Mouse (Mus musculus) midbrain, embryonic 14.5 days (tissue): ENCODE measurements around the gene Gpr68. TPM values are rescaled to one million over a fixed set of nuclear protein-coding genes. Genes with fewer than 3 reads are reported as not detected.

Experiments
- ATAC-seq: fragments of 200-750 bp; cut with Nextera tagmentation; 2 replicates; pipeline ENCODE4 v1.8.0; 2017; ENCODE audit warnings: moderate number of reproducible peaks, moderate library complexity; ENCODE audit not compliant: low FRiP score, low TSS enrichment
- DNase-seq: peaks from one replicate; pipeline ENCODE4 v3.0.0-alpha.2; 2015
- H3K27ac ChIP-seq: fragments of 300-500 bp; sonication (generic); replicated peaks from 2 replicates; pipeline ENCODE4 v1.5.1; 2014; ENCODE audit warnings: mild to moderate bottlenecking, low read depth, low read length, moderate library complexity
- H3K27me3 ChIP-seq: fragments of 300-500 bp; sonication (generic); 2 replicates; pipeline ENCODE4 v1.6.1; 2014; ENCODE audit warnings: low read length, control low read depth, mixed read lengths; ENCODE audit not compliant: control insufficient read depth, insufficient read depth
- H3K36me3 ChIP-seq: fragments of 300-500 bp; sonication (generic); 2 replicates; pipeline ENCODE4 v1.6.1; 2014; ENCODE audit warnings: low read length, control low read depth; ENCODE audit not compliant: control insufficient read depth, insufficient read depth
- H3K4me1 ChIP-seq: fragments of 300-500 bp; sonication (generic); 2 replicates; pipeline ENCODE4 v1.6.1; 2014; ENCODE audit warnings: mild to moderate bottlenecking, antibody characterized with exemption, low read length, control low read depth; ENCODE audit not compliant: control insufficient read depth, insufficient read depth
- H3K4me2 ChIP-seq: fragments of 300-500 bp; sonication (generic); 2 replicates; pipeline ENCODE4 v1.6.1; 2014; ENCODE audit warnings: mild to moderate bottlenecking, low read length, moderate library complexity
- H3K4me3 ChIP-seq: fragments of 300-500 bp; sonication (generic); replicated peaks from 2 replicates; pipeline ENCODE4 v1.5.1; 2014; ENCODE audit warnings: low read depth, low read length
- H3K9ac ChIP-seq: fragments of 300-500 bp; sonication (generic); replicated peaks from 2 replicates; pipeline ENCODE4 v1.6.1; 2014; ENCODE audit warnings: mild to moderate bottlenecking, low read length, moderate library complexity
- H3K9me3 ChIP-seq: fragments of 300-500 bp; sonication (generic); 2 replicates; pipeline ENCODE4 v1.6.1; 2016; ENCODE audit warnings: low read length, control low read depth, mixed read lengths; ENCODE audit not compliant: control insufficient read depth
- WGBS: fragments of 180-500 bp; shearing (Covaris S2); extraction: QIAGEN DNeasy Blood & Tissue Kit; methylation state at CpG from one replicate; pipeline ENCODE4 v1.1.7; 2014; 5-methylcytosine and 5-hydroxymethylcytosine counted together
- polyA plus RNA-seq: library from polyadenylated mRNA; unstranded; fragments of >200 nt; fragmentation: Nextera tagmentation; extraction: Ambion mirVana; gene quantifications from 2 replicates; pipeline ENCODE4 v1.2.1, GENCODE M21; 2014

The Gpr68 gene
- polyA plus RNA-seq, 1 experiment from 2014 or later: 2.1 TPM

DNA sequence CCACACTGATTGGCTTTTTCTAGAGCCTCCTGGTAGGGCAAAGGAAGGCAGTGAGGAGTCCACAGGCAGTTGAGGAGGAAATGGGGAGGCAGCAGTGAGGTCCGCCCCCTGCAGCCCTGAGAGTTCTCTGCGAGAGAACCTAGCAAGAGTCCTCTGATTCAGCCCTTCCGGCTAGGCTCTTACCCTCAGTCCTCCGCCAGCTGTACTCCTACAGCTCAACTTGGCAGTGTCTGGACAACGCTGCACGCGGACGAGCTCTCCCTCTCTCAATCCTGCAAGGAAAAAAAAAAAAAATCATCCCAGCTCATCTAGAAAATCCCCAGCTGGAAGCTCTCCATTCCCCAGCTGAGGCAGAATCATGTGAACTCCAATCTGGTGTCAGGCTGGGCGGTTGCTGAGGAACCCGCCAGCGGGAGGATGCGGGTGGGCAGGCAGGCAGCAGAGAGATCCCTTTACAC lies 20.2 kb downstream of the Gpr68 start:
- no peaks in the 10 kb centered on the region for H3K27me3 ChIP-seq
- DNase-seq (peak; percentile 36), ATAC-seq (no peak)
- WGBS: 37% methylated on average over 12 of the region's 12 CpGs
- H3K27ac ChIP-seq: no peak overlapping the region
- H3K9ac ChIP-seq: no peak overlapping the region
- H3K36me3 ChIP-seq: no peaks in the 10 kb centered on the region
- no peak overlapping the region for H3K4me3 ChIP-seq
- no peaks in the 10 kb centered on the region for H3K4me1 ChIP-seq
- H3K9me3 ChIP-seq: no peaks in the 10 kb centered on the region
- no peak overlapping the region for H3K4me2 ChIP-seq

- H3K9me3 ChIP-seq: no peaks in the 10 kb centered on the region
- no peak for DNase-seq
- no peak overlapping the region for H3K9ac ChIP-seq
- H3K4me3 ChIP-seq: no peak overlapping the region
- no peaks in the 10 kb centered on the region for H3K36me3 ChIP-seq
- no peaks in the 10 kb centered on the region for H3K4me1 ChIP-seq
- 90% methylated on average over 4 of the region's 4 CpGs for WGBS
- no peaks in the 10 kb centered on the region for H3K27me3 ChIP-seq
- no peak overlapping the region for H3K27ac ChIP-seq
- no peak overlapping the region for H3K4me2 ChIP-seq
- no peak for ATAC-seq
Observed at GRCm38 (mm10) chr12:100886877-100887276, 21.1 kb downstream of the Gpr68 start.

DNA sequence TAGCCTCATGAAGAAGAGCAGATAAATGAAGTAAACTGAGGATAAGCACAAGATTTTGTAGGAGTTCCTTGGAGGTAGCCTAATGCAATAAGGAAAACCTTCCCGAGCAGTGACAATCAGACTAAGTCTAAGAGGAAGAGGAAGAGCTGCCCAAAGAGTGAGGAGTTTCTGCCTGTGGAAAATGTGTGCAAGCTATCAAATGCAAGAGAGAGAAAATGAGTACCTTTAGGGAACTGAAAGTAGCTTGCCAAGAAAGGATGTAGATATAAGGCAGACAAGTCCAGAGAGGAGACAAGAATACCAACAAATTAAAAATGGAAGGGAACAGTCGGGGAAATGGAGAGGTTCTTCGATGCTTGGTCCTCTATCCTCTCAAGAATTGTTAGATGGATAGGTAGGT lies 22.4 kb downstream of the Gpr68 start:
- no peak overlapping the region for H3K4me3 ChIP-seq
- H3K27me3 ChIP-seq: no peaks in the 10 kb centered on the region
- no peak overlapping the region for H3K9ac ChIP-seq
- no peak overlapping the region for H3K27ac ChIP-seq
- no peaks in the 10 kb centered on the region for H3K36me3 ChIP-seq
- WGBS: 92% methylated on average over 3 of the region's 3 CpGs
- ATAC-seq: no peak
- DNase-seq: no peak
- no peak overlapping the region for H3K4me2 ChIP-seq
- no peaks in the 10 kb centered on the region for H3K4me1 ChIP-seq
- H3K9me3 ChIP-seq: no peaks in the 10 kb centered on the region

DNA sequence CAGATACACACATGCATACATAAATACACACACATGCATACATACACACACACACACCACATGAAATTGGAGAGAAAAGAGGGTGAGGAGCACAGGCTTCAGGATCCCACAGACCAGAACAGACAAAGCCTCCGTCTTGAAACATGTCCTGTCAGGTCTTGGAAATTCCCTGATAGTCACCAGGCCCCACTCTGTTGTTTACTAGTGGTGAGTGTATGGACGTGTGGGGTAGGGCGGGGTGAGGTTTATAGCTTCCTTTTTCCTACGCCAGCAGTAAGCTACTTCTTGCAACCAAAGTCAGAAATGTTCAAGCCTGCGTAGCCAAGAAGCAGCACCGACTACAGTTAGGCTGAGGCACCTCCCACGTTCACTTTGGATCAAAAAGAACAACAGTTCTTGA lies 24.8 kb downstream of the Gpr68 start:
- no peaks in the 10 kb centered on the region for H3K27me3 ChIP-seq
- no peaks in the 10 kb centered on the region for H3K36me3 ChIP-seq
- DNase-seq (no peak), ATAC-seq (no peak)
- 78% methylated on average over 7 of the region's 7 CpGs for WGBS
- no peaks in the 10 kb centered on the region for H3K4me1 ChIP-seq
- no peak overlapping the region for H3K4me2 ChIP-seq
- H3K9ac ChIP-seq: no peak overlapping the region
- H3K4me3 ChIP-seq: no peak overlapping the region
- H3K27ac ChIP-seq: no peak overlapping the region
- H3K9me3 ChIP-seq: no peaks in the 10 kb centered on the region

DNA sequence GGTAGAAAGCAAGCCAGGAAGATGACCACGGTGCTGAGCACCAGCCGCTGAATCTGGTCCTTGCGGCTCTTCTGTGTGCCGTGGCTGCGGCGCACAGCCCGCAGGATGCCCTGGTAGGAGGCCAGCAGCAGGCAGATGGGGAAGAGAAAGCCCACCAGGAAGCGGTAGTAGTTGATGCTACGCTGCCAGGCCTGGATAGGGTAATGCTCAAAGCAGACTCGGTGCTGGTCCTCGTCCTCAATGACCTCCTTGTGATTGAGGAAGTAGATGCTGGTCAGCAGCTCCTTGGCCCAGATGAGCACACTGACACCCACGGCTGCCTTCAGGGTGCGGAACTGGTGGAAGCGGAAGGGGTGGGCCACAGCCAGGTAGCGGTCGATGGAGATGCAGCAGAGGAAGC lies 29.4 kb downstream of the Gpr68 start:
- H3K4me2 ChIP-seq: no peak overlapping the region
- H3K9me3 ChIP-seq: no peaks in the 10 kb centered on the region
- H3K27me3 ChIP-seq: no peaks in the 10 kb centered on the region
- ATAC-seq (no peak), DNase-seq (no peak)
- H3K36me3 ChIP-seq: no peaks in the 10 kb centered on the region
- no peak overlapping the region for H3K27ac ChIP-seq
- H3K9ac ChIP-seq: no peak overlapping the region
- WGBS: 91% methylated on average over 16 of the region's 16 CpGs
- no peak overlapping the region for H3K4me3 ChIP-seq
- H3K4me1 ChIP-seq: no peaks in the 10 kb centered on the region

GRCm38 (mm10) chr12:100877936-100878335 lies 30.1 kb downstream of the Gpr68 start:
- Histone ChIP-seq H3K4me3 (no peak overlapping the region), H3K27ac (no peak overlapping the region), H3K4me2 (no peak overlapping the region), H3K9me3 (no peaks in the 10 kb centered on the region), H3K4me1 (no peaks in the 10 kb centered on the region), H3K36me3 (no peaks in the 10 kb centered on the region), H3K27me3 (no peaks in the 10 kb centered on the region), H3K9ac (no peak overlapping the region)
- DNase-seq (no peak), ATAC-seq (no peak)
- WGBS: 75% methylated on average over 6 of the region's 6 CpGs

DNA sequence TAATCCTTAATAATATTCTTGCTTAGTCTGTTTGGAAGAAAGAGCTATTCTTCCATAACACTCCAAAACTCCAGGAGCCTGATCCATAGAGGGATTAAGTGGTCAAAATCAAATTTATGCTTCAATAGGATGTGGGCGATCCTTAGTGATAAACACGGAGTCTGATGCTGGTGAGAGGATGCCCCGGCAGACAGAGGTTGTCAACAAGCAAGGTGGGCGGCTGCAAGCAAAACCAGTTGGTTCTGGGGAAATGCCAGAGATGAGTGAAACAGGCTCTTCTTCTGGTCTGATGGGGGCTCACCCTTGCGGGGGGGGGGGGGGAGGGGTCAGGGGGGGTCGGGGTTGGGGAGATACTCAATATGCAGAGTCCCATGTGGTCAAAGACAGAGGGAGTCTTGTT lies 32.0 kb downstream of the Gpr68 start:
- no peak overlapping the region for H3K4me2 ChIP-seq
- WGBS: 77% methylated on average over 5 of the region's 6 CpGs

DNA sequence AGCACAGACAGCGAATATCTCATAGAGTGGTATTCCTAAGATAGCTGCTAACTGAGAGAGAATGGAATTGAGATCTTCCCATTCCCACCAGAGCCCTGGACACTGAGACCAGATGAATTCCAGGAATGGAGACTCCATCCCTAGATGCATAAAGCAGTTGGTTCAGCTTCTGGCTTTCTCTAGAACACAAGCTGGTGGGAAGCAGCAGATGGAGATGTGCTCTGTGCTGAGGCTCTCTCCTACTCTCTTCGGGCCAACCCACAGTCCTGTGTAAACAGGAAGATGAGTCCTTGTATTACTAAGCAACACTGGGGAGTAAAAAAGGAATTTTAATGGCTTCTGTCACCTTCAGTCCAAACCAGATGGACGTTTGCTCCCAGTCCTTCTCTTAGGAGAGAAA lies 32.4 kb downstream of the Gpr68 start:
- H3K4me2 ChIP-seq: no peak overlapping the region
- ATAC-seq (no peak), DNase-seq (no peak)
- no peak overlapping the region for H3K9ac ChIP-seq
- no peaks in the 10 kb centered on the region for H3K4me1 ChIP-seq
- no peak overlapping the region for H3K4me3 ChIP-seq
- H3K9me3 ChIP-seq: no peaks in the 10 kb centered on the region
- H3K27ac ChIP-seq: no peak overlapping the region
- no peaks in the 10 kb centered on the region for H3K36me3 ChIP-seq
- no peaks in the 10 kb centered on the region for H3K27me3 ChIP-seq
- WGBS: 64% methylated on average over 3 of the region's 3 CpGs

More for the DNA sequence above, 32.0 kb downstream of the Gpr68 start:
- Histone ChIP-seq H3K4me3 (no peak overlapping the region), H3K27me3 (no peaks in the 10 kb centered on the region), H3K27ac (no peak overlapping the region), H3K4me1 (no peaks in the 10 kb centered on the region), H3K9ac (no peak overlapping the region), H3K9me3 (no peaks in the 10 kb centered on the region), H3K36me3 (no peaks in the 10 kb centered on the region)
- DNase-seq (no peak), ATAC-seq (no peak)

DNA sequence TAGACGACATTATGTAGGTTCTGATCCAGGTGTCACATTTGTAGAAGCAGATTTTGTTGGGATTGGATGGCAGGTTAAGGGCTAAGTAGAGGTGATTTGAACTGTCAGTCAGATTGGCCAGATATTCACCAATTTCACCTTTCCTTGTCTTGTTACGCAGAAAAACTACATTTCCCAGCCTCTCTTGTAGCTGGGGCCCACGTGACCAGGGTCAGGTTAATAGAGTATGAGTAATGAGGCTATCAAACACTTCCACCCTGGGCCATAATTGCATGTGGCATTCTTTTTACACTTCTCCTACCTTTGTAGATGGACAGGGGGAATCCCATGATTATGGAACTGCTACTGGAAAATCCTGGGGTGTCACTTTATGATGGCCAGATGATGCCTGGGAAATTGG lies 34.4 kb downstream of the Gpr68 start:
- Histone ChIP-seq H3K4me2 (no peak overlapping the region), H3K9ac (no peak overlapping the region), H3K27ac (no peak overlapping the region), H3K9me3 (peaks cover 2% of the 10 kb centered on the region; the same call in 1 of the 2 replicates), H3K27me3 (no peaks in the 10 kb centered on the region), H3K36me3 (no peaks in the 10 kb centered on the region), H3K4me1 (no peaks in the 10 kb centered on the region), H3K4me3 (no peak overlapping the region)
- ATAC-seq (no peak), DNase-seq (no peak)
- 87% methylated on average over 3 of the region's 3 CpGs for WGBS
